Mouse (Mus musculus) kidney, embryonic 15.5 days (tissue): ENCODE measurements around the gene Ak1. TPM values are rescaled to one million over a fixed set of nuclear protein-coding genes. Genes with fewer than 3 reads are reported as not detected.
A peak's percentile ranks its signal among the peaks of the same experiment; 100 is the strongest.

Experiments
- ATAC-seq: fragments of 200-750 bp; cut with Nextera tagmentation; replicated peaks from 2 replicates; pipeline ENCODE4 v1.8.0; 2017; ENCODE audit warnings: moderate TSS enrichment; ENCODE audit not compliant: low FRiP score
- H3K27ac ChIP-seq: fragments of 300-500 bp; sonication (generic); 2 replicates; pipeline ENCODE4 v1.5.1; 2015; ENCODE audit warnings: mild to moderate bottlenecking, inconsistent platforms
- H3K27me3 ChIP-seq: fragments of 300-500 bp; sonication (generic); 2 replicates; pipeline ENCODE4 v1.6.1; 2015; ENCODE audit warnings: inconsistent platforms
- H3K36me3 ChIP-seq: fragments of 300-500 bp; sonication (generic); 2 replicates; pipeline ENCODE4 v1.6.1; 2015; ENCODE audit warnings: inconsistent platforms
- H3K4me1 ChIP-seq: fragments of 300-500 bp; sonication (generic); 2 replicates; pipeline ENCODE4 v1.6.1; 2015; ENCODE audit warnings: inconsistent platforms
- H3K4me2 ChIP-seq: fragments of 300-500 bp; sonication (generic); 2 replicates; pipeline ENCODE4 v1.6.1; 2015; ENCODE audit warnings: moderate library complexity, mild to moderate bottlenecking, inconsistent platforms
- H3K4me3 ChIP-seq: fragments of 300-500 bp; sonication (generic); replicated peaks from 2 replicates; pipeline ENCODE4 v1.5.1; 2015; ENCODE audit warnings: mild to moderate bottlenecking, inconsistent platforms
- H3K9ac ChIP-seq: fragments of 300-500 bp; sonication (generic); 2 replicates; pipeline ENCODE4 v1.6.1; 2015; ENCODE audit warnings: mild to moderate bottlenecking, inconsistent platforms
- H3K9me3 ChIP-seq: fragments of 300-500 bp; sonication (generic); replicated peaks from 2 replicates; pipeline ENCODE4 v1.6.1; 2016; ENCODE audit warnings: inconsistent platforms
- WGBS: fragments of 180-500 bp; shearing (Covaris S2); methylation state at CpG from one replicate; pipeline ENCODE4 v1.1.7; 2015; ENCODE audit warnings: mixed read lengths; 5-methylcytosine and 5-hydroxymethylcytosine counted together
- polyA plus RNA-seq: library from polyadenylated mRNA; unstranded; fragments of >200 nt; fragmentation: Nextera tagmentation; extraction: Ambion mirVana; gene quantifications from 2 replicates; pipeline ENCODE4 v1.2.1, GENCODE M21; 2015

The Ak1 gene
- polyA plus RNA-seq, 1 experiment from 2014 or later, result 32.6 TPM

DNA sequence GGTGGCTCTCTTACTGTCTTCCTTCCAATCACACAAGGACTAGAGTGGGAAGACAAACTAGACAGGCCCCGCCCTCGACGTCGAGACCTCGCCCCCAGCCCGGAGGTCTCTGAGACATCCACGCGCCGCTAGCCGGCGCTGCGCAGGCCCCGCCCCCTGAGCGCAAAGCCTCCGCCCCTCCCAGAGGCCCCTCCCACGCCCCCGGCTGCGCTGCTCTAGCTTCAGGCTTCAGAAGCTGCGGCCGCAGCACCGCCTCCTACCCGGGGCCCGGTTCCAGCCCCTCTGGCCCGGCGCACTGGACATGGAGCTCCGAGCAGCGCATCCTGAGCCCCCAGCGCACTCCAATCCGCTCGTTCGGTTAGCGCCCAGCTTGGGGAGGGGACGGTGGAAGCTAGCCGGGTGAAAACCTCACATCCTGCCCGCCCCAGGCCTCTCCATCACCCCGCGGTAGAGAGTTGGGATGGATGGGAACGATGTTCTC is 34.6 kb upstream of the Ak1 start, which contains the start of gene St6galnac4:
TSS of gene St6galnac4 (plus strand) at position 225 of the 481 bp plus-strand sequence.
- Histone ChIP-seq H3K4me1 (peaks cover 51% of the 10 kb centered on the region), H3K9ac (peak within 1 kb of the TSS; percentile 57), H3K9me3 (no peaks in the 10 kb centered on the region), H3K27ac (peak within 1 kb of the TSS; percentile 59), H3K36me3 (no peaks in the 10 kb centered on the region), H3K4me3 (peak within 1 kb of the TSS; percentile 63), H3K27me3 (peaks cover 7% of the 10 kb centered on the region), H3K4me2 (peak within 1 kb of the TSS; percentile 81)
- 1% methylated on average over 38 of the region's 38 CpGs for WGBS
- ATAC-seq, result peak; percentile 87

DNA sequence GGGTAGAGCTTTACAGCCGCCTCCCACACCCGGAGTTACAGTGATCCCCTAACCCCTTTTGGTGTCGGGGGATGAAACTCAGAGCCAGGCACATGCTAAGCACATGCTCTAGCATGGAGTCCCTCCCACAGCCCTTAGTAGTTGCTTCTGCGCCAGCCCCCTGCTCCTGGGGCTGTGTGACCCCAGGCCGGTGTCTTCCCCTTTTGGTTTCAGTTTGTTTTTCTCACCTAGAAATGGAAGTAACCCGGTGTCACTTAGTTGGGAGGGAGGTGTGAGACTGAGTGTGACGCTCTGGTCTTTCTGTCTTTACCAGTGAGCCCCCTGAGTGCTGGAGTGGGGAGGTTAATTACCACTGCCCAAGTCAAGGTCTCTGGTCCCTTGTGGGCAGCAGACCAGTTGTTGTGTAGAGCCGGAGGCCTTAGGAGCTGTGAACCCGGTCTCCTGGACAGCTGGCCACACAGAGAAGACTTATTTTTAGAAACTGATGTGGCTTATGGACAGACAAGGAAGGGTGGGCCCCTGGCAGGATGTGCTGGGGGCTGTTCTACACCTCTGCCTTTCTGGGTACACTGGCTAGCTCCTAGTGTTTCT is 33.7 kb upstream of the Ak1 start:
- H3K4me1 ChIP-seq, result peaks cover 50% of the 10 kb centered on the region
- H3K36me3 ChIP-seq, result no peaks in the 10 kb centered on the region
- 0 out of 2 replicates have a peak overlapping the region, but pooled peaks have one; percentile 14 for H3K27ac ChIP-seq
- peak overlapping the region; percentile 81 for H3K4me2 ChIP-seq
- WGBS, result 20% methylated on average over 9 of the region's 9 CpGs
- peak overlapping the region; percentile 57 for H3K9ac ChIP-seq
- no peak for ATAC-seq
- peaks cover 5% of the 10 kb centered on the region; the same call in 1 of the 2 replicates for H3K27me3 ChIP-seq
- peak overlapping the region; percentile 63 for H3K4me3 ChIP-seq
- no peaks in the 10 kb centered on the region for H3K9me3 ChIP-seq

DNA sequence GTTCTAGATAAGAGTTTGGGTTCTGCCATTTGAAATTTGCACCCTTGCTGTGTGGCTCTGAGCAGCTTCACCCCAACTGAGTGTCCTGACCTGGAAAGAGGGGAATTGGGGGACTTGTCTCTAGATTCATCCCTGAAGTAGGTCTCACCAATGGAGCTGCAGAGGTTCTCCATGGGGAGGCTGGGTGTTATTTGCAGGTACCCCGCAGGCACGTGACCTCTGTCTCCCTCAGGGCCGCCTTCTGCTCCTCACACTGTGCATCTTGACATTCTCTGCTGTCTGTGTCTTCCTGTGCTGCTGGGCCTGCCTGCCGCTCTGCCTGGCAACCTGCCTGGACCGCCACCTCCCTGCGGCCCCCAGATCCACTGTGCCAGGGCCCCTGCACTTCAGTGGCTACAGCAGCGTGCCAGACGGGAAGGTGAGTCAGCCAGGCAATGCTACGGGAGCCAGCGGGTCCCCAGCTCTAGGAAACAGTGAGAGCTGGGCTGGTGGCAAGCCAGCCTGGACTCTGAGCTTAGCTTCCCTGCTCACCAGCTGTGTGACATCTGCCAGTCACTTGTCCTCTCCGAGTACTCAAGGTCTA is 32.3 kb upstream of the Ak1 start:
- no peaks in the 10 kb centered on the region for H3K9me3 ChIP-seq
- WGBS, result 75% methylated on average over 11 of the region's 11 CpGs
- H3K9ac ChIP-seq, result no peak overlapping the region
- peaks cover 5% of the 10 kb centered on the region for H3K36me3 ChIP-seq
- no peak for ATAC-seq
- H3K27me3 ChIP-seq, result no peaks in the 10 kb centered on the region
- no peak overlapping the region for H3K4me2 ChIP-seq
- peaks cover 44% of the 10 kb centered on the region for H3K4me1 ChIP-seq
- no peak overlapping the region for H3K4me3 ChIP-seq
- H3K27ac ChIP-seq, result no peak overlapping the region

DNA sequence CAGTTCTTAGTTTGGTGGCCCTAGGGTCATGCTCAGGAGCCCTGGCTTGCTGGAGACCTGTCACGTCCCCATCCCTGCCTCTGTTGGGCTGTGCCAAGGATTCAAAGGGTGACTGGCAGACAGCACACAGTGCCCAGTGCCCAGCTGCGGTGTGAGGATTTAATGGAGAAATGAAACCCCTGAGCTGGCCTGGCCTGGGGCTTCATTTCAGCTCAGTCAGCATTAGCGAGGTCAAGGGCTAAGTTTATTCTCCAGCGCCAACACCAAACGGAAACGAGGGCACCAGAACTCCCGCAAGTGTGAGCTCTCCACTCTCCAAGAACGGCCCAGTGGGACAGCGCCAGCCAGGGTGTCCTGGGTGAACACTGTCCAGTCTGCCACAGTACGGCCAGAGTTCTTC is 31.3 kb upstream of the Ak1 start:
- Histone ChIP-seq H3K4me1 (peaks cover 44% of the 10 kb centered on the region), H3K4me3 (no peak overlapping the region), H3K9me3 (no peaks in the 10 kb centered on the region), H3K27ac (no peak overlapping the region), H3K9ac (no peak overlapping the region), H3K4me2 (no peak overlapping the region), H3K27me3 (no peaks in the 10 kb centered on the region), H3K36me3 (peaks cover 15% of the 10 kb centered on the region)
- 52% methylated on average over 10 of the region's 10 CpGs for WGBS
- no peak for ATAC-seq

DNA sequence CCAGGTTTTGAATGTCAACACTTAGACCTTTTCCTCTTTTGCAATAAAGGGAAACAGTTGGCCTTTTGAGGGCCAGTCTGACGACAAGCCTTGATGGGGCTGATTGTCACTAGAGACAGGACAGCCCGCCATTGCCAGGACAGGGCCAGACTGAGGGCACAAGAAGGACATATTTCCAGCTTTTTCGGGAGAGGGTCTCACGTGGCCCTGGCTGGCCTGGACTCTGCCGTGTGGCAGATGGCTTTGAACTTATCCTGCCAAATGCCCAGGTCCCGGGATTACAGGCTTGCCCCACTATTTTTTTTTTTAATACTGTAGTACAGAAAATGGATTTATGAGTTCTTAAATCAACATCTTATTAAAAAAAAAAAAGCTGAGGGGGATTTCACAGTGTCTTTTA is 30.3 kb upstream of the Ak1 start:
- Histone ChIP-seq H3K9me3 (no peaks in the 10 kb centered on the region), H3K36me3 (peaks cover 19% of the 10 kb centered on the region), H3K4me2 (no peak overlapping the region), H3K4me1 (peaks cover 44% of the 10 kb centered on the region), H3K4me3 (no peak overlapping the region), H3K27me3 (no peaks in the 10 kb centered on the region), H3K27ac (no peak overlapping the region), H3K9ac (no peak overlapping the region)
- WGBS, result 65% methylated on average over 6 of the region's 6 CpGs
- ATAC-seq, result no peak

DNA sequence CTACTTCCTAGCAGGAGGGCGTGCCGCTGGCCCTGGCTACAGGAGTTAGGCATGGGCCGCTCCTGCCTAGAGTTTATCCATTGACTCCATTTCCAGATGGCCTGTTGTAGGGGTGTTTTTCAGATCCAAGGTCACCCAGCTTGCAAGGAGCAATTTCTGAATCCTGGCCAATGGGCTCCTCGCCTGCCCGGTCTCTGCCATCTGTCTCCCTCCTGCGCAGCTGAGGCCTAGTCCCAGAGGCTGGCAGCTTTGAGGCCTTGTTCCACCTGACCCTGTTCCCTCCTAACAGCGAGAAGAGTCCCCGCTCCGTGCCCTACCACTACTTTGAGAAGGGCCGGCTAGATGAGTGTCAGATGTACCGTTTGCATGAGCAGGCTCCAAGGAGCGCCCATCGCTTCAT is 24.8 kb upstream of the Ak1 start:
- H3K27ac ChIP-seq, result no peak overlapping the region
- H3K4me1 ChIP-seq, result peaks cover 10% of the 10 kb centered on the region
- ATAC-seq, result no peak
- H3K9me3 ChIP-seq, result no peaks in the 10 kb centered on the region
- no peaks in the 10 kb centered on the region for H3K27me3 ChIP-seq
- 93% methylated on average over 13 of the region's 13 CpGs for WGBS
- H3K4me2 ChIP-seq, result no peak overlapping the region
- no peak overlapping the region for H3K9ac ChIP-seq
- H3K36me3 ChIP-seq, result peaks cover 30% of the 10 kb centered on the region
- H3K4me3 ChIP-seq, result no peak overlapping the region

DNA sequence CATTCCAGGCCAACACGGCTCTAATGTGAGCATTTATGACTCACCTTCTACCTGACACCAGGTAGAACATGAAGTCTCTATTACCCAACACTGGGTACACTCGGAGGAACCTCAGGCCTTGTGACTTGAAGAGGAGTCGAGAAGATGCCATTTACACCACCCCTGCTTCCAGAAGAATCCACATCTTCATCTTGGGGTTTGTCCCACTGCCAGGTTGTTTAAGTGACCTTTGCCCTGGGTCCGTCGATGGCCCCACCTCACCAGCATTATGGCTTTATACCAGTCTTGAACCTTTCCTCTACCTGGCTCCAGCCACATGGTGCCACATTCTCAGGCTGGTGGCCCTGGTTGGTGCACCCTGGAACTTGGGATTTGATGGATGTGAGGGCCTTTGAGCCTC is 24.3 kb upstream of the Ak1 start:
- H3K9ac ChIP-seq, result no peak overlapping the region
- peaks cover 15% of the 10 kb centered on the region for H3K4me1 ChIP-seq
- H3K4me3 ChIP-seq, result no peak overlapping the region
- H3K4me2 ChIP-seq, result no peak overlapping the region
- no peaks in the 10 kb centered on the region for H3K9me3 ChIP-seq
- no peak for ATAC-seq
- peaks cover 30% of the 10 kb centered on the region for H3K36me3 ChIP-seq
- H3K27ac ChIP-seq, result no peak overlapping the region
- H3K27me3 ChIP-seq, result no peaks in the 10 kb centered on the region
- 86% methylated on average over 5 of the region's 5 CpGs for WGBS

DNA sequence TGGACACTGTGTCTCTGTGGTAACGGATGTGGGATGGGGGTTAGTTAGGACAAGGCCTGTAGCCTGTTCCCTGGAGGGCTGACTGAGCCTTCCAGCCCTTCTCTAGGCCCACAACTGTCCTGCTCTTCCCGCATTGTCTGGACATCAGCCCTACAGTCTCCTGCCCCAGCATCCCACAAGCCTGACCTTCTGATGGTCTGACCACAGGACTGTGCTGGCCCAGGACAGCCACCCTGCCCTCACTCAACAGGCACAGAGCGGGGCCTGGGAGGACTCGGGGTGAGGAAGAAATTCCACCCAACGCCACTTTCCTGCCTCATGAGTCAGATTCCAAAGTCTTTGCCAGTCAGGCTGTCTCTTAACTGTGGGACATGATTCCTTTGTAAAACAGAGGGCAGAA is 23.9 kb upstream of the Ak1 start:
- no peak overlapping the region for H3K9ac ChIP-seq
- no peak overlapping the region for H3K27ac ChIP-seq
- H3K4me1 ChIP-seq, result peaks cover 20% of the 10 kb centered on the region
- no peak overlapping the region for H3K4me3 ChIP-seq
- H3K4me2 ChIP-seq, result no peak overlapping the region
- peaks cover 30% of the 10 kb centered on the region for H3K36me3 ChIP-seq
- no peak for ATAC-seq
- WGBS, result 84% methylated on average over 5 of the region's 5 CpGs
- no peaks in the 10 kb centered on the region for H3K9me3 ChIP-seq
- H3K27me3 ChIP-seq, result no peaks in the 10 kb centered on the region

DNA sequence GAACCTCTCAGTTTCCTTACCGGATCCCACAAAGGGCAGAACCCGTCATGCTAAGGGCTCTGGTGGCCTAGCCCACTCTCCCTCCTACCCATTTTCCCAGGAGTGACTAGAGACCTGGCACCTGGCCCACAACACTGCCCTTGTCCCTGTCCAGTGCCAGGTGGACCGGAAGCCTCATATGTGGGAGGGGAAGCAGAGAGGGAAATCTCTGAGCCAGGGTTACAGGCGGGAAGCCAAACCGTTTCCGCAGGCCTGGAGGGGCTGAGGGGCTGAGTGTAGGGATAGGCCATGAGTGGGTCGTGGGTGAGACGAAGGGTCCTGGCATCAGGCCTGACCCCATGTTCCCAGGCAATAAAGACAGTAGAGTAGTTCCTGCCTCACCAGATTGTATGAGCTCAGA is 23.1 kb upstream of the Ak1 start:
- no peak for ATAC-seq
- WGBS, result 60% methylated on average over 8 of the region's 8 CpGs

DNA sequence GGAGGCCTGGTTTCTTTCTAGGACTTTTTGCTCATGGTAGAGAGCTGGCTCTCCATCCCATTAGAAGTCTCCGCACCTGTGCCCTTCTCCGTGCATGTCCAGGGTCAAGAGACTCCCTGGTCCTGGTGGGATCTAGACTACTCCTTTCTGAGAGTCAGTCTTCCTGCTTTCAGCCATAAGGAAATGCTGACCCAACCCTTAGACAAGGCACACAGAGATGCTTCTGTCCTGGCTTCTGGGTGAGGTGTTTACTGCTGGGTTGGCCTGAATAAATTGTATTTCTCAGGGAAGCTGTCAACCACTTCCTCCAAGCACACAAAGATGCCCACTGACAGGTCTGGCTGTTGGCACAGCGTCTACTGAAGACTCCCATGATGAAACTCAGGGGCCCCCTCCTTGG is 22.1 kb upstream of the Ak1 start, which contains the start of gene St6galnac6:
TSS of gene St6galnac6 (plus strand) at position 301 of the 400 bp plus-strand sequence.
- Histone ChIP-seq H3K27me3 (no peaks in the 10 kb centered on the region), H3K9me3 (no peaks in the 10 kb centered on the region), H3K27ac (no peak within 1 kb of the TSS), H3K4me2 (no peak within 1 kb of the TSS), H3K36me3 (peaks cover 23% of the 10 kb centered on the region), H3K9ac (no peak within 1 kb of the TSS), H3K4me3 (no peak within 1 kb of the TSS), H3K4me1 (peaks cover 20% of the 10 kb centered on the region)
- no peak for ATAC-seq
- WGBS, result 92% methylated on average over 3 of the region's 3 CpGs

More for the DNA sequence above, 23.1 kb upstream of the Ak1 start:
- Histone ChIP-seq H3K4me2 (no peak overlapping the region), H3K4me3 (no peak overlapping the region), H3K9ac (no peak overlapping the region), H3K27me3 (no peaks in the 10 kb centered on the region), H3K9me3 (no peaks in the 10 kb centered on the region), H3K36me3 (peaks cover 30% of the 10 kb centered on the region), H3K4me1 (peaks cover 20% of the 10 kb centered on the region), H3K27ac (no peak overlapping the region)

DNA sequence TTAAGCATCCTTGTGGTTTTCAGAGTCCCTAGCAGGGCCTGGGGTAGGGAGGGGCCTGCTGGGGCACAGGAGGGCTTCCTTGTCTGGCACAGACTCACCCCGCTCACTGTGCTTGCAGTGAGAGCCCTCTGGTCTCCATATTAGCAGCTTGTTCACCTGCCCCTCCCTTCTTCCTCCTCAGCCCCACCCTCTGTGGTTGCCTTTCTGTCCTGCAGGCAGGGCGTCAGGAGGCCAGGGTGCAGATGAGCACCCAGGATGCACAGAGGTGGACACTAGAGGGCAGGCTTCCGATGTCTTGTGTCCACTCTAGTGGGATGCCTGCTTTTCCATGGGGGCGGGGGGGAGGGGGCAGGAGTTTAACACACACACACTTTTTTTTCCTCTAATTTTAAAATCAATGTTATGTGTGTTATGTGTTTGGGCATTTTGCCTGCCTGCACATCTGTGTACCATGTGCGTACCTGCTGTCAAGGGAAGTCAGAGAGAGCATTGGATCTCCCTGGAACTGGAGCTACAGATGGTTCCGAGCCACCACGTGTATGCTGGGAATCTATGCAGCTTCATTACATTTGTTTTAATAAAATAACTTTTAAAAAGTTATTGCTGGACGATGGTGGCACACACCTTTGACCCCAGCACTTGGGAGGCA is 20.0 kb upstream of the Ak1 start:
- peaks cover 11% of the 10 kb centered on the region for H3K36me3 ChIP-seq
- H3K27ac ChIP-seq, result no peak overlapping the region
- no peaks in the 10 kb centered on the region for H3K9me3 ChIP-seq
- H3K4me2 ChIP-seq, result no peak overlapping the region
- H3K4me1 ChIP-seq, result peaks cover 23% of the 10 kb centered on the region
- 0 out of 2 replicates have a peak, but pooled peaks have one; percentile 30 for ATAC-seq
- 52% methylated on average over 8 of the region's 8 CpGs for WGBS
- no peaks in the 10 kb centered on the region for H3K27me3 ChIP-seq
- no peak overlapping the region for H3K4me3 ChIP-seq
- no peak overlapping the region for H3K9ac ChIP-seq

DNA sequence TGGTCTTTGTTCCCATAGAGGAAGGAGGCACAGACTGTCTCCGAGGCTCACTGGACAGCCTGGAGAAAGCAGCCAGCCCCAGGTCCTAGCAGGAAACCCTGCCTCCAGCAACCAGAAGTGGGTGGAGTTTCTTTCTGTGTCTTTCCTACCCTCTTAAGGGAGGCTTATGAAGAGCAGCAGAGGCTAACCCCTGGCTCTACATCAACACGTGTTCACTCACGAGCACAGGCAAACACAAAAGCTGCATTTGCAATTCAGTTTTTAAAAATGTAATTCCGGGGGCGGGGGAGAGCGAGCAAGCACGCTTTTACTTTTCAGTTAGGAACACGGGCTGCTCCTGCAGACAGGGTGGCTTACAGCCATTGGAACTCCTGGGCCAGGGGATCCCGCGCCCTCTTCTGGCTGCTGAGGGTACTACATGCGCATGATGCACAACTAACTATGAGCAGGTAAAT is 18.9 kb upstream of the Ak1 start:
- peak overlapping the region; percentile 62 for H3K4me2 ChIP-seq
- WGBS, result under 1% methylated on average over 11 of the region's 11 CpGs
- peak overlapping the region; percentile 44 for H3K4me3 ChIP-seq
- no peaks in the 10 kb centered on the region for H3K27me3 ChIP-seq
- no peaks in the 10 kb centered on the region for H3K9me3 ChIP-seq
- ATAC-seq, result peak; percentile 61; the same call in 1 of the 2 replicates
- H3K27ac ChIP-seq, result peak overlapping the region; percentile 72
- H3K4me1 ChIP-seq, result peaks cover 34% of the 10 kb centered on the region
- H3K36me3 ChIP-seq, result peaks cover 4% of the 10 kb centered on the region; the same call in 1 of the 2 replicates
- H3K9ac ChIP-seq, result peak overlapping the region; percentile 27; the same call in 1 of the 2 replicates
